Mouse (Mus musculus): ENCODE measurements around the gene Cyp2b10.

DNA sequence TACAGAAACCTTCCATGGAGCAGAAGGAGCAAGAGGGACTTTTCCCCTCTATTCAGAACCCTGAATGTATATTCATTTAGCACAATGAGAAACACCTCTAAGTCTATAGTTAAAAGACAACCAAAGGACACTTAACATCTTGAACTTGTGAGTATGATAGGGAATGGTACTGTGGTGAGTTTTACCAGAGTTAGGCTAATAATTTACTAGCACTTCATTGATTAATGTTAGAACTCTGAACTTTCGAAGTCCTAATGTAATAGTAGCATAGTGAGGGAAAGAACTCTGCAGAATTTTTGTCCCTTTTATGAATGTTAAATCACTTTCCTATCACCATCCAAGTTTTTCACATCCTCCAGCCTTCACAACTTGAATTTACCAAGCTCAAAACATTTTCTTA lies 22.0 kb downstream of the Cyp2b10 start:
- TF ChIP-seq CTCF (IDR thresholded peaks at IDR 0.05; ENCODE audit: low read depth, low read length) = no peak
- TF ChIP-seq POLR2A (IDR thresholded peaks at IDR 0.05; ENCODE audit: insufficient read depth, low read length) = no peak
- TF ChIP-seq EP300 (IDR thresholded peaks at IDR 0.05; ENCODE audit: insufficient read depth, low read depth, low read length) = no peak
